Mouse (Mus musculus) liver, adult (tissue): ENCODE results near the gene Slc25a23.

Experiments
- GATA4 ChIP-seq: IDR thresholded peaks from 2 replicates; pipeline ENCODE4 v1.6.1; 2014; ENCODE audit warnings: mild to moderate bottlenecking, low read length; ENCODE audit not compliant: insufficient replicate concordance

The Slc25a23 gene

GRCm38 (mm10) chr17:57059486-57059977 is at the start of gene Slc25a23:
TSS of gene Slc25a23 (minus strand) at chr17:57059863.
- TF ChIP-seq GATA4, result no peak

GRCm38 (mm10) chr17:57108666-57109171 is 49.1 kb upstream of the Slc25a23 start:
- TF ChIP-seq GATA4, result no peak

GRCm38 (mm10) chr17:57108040-57108665 is 48.5 kb upstream of the Slc25a23 start:
- no peak for TF ChIP-seq GATA4

GRCm38 (mm10) chr17:57107064-57107463 is 47.4 kb upstream of the Slc25a23 start:
- TF ChIP-seq GATA4, result no peak

- TF ChIP-seq GATA4, result no peak
These were observed 46.3 kb upstream of the Slc25a23 start for GRCm38 (mm10) chr17:57106035-57106368.

GRCm38 (mm10) chr17:57105181-57106034 is 45.7 kb upstream of the Slc25a23 start, which contains the start of gene Tnfsf9:
TSS of gene Tnfsf9 (plus strand) at chr17:57105325.
- TF ChIP-seq GATA4, result no peak

- TF ChIP-seq GATA4, result no peak
These were observed 44.8 kb upstream of the Slc25a23 start for GRCm38 (mm10) chr17:57104496-57104895.

GRCm38 (mm10) chr17:57102276-57102675 is 42.6 kb upstream of the Slc25a23 start:
- no peak for TF ChIP-seq GATA4

GRCm38 (mm10) chr17:57099629-57100325 is 40.1 kb upstream of the Slc25a23 start:
- no peak for TF ChIP-seq GATA4

GRCm38 (mm10) chr17:57098321-57098720 is 38.7 kb upstream of the Slc25a23 start:
- no peak for TF ChIP-seq GATA4

- no peak for TF ChIP-seq GATA4
These were observed 36.9 kb upstream of the Slc25a23 start for GRCm38 (mm10) chr17:57096623-57096920.

GRCm38 (mm10) chr17:57095855-57096622 is 36.4 kb upstream of the Slc25a23 start:
- no peak for TF ChIP-seq GATA4

- no peak for TF ChIP-seq GATA4
These were observed 34.6 kb upstream of the Slc25a23 start for GRCm38 (mm10) chr17:57094222-57094621.

GRCm38 (mm10) chr17:57087049-57087832 is 27.6 kb upstream of the Slc25a23 start, which contains the start of gene Tubb4a:
TSS of gene Tubb4a (minus strand) at chr17:57087782.
- TF ChIP-seq GATA4, result no peak
